Mouse (Mus musculus) layer of hippocampus, adult 6 months (tissue): Measurements from ENCODE around the gene Ctnnbip1. TPM values are rescaled to one million over a fixed set of nuclear protein-coding genes. Genes with fewer than 3 reads are reported as not detected.

Source experiments
- long read RNA-seq, 2 experiments: library from polyadenylated mRNA; unstranded; transcript quantifications; one replicate each; pipeline ENCODE4 v2.0.0; 2019 to 2020
- microRNA-seq: library from miRNA; unstranded; fragments of <30 nt; microRNA quantifications from one replicate; pipeline ENCODE4 v1.2.0, GENCODE M21; 2020
- polyA plus RNA-seq: library from polyadenylated mRNA; unstranded; fragments of <200 nt; fragmentation: Nextera tagmentation; gene quantifications from 2 replicates; pipeline ENCODE4 v1.2.3, GENCODE M21; 2021

Ctnnbip1 gene
- 52.4 and 68.7 TPM in 2 replicates for polyA plus RNA-seq
- long read RNA-seq, experiment 1, transcript Ctnnbip1-201 (5 exons, 2,674 nt) = major isoform, 121 of 134 reads
- long read RNA-seq, experiment 1, partial matches to known transcripts = 1 of 134 reads
- long read RNA-seq, experiment 1, other reads (novel, unspliced or antisense) = 12 of 134 reads
- long read RNA-seq, experiment 2, transcript Ctnnbip1-201 (5 exons, 2,674 nt) = major isoform, 330 of 374 reads
- long read RNA-seq, experiment 2, partial matches to known transcripts = 5 of 374 reads
- long read RNA-seq, experiment 2, other reads (novel, unspliced or antisense) = 39 of 374 reads

GRCm38 (mm10) chr4:149517868-149518340, at the start of gene Ctnnbip1:
TSS of gene Ctnnbip1 (plus strand) at chr4:149518236.

GRCm38 (mm10) chr4:149477078-149477477, 41.0 kb upstream of the Ctnnbip1 start, which contains the start of gene Tmem274:
TSS of gene Tmem274 (plus strand) at chr4:149477378.

DNA sequence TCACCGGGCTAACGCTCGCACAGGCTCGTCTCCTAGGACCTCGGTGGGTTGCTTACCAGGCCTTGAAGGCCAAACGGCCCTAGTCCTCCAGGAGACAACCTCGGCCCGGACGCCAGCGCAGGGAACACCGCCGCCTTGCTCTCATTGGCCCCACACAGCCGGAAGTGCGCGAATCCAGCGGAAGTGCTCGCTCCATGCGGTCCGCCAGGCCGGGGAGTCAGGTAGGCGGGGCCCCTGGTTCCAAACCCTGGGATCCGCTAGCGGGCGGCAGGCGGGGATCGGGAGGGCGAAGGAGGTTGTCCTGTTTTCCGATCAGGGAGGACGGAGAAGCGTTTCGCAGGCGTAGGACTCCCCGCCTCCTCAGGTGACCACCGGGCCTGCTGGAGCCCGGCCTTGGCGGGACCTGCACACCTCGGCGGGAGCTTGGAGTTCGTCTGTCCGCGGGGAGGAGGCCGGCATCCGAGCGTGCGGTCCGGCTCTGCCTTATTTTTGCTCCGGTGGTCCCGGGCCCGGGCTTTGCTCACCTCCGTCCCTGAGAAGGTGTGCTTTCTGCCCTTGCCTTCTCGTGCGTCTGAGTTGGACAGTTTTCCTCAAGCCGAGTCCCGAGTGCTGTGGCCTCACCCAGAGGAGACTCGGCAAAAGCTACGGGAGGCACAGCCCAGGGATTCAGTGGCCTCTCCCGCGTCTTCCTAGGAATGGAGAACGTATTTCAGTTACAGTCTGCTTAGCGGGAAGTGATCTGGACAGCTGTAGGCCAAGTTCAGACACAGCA, 32.8 kb upstream of the Ctnnbip1 start, which contains the start of the genes Nmnat1 and Lzic:
Gene Nmnat1, minus strand, starts transcription at position 150 of the 772 bp plus-strand sequence.
Gene Lzic, plus strand, starts transcription at position 177 of the 772 bp plus-strand sequence.

GRCm38 (mm10) chr4:149586044-149586782, 68.2 kb downstream of the Ctnnbip1 start, which contains the start of gene Clstn1:
TSS of gene Clstn1 (plus strand) at chr4:149586468.

Small RNA genes lying within 50 kb of the gene (microRNA-seq; reads per million reads assigned to microRNA genes)
- 0.86 reads per million for gene Mir5616

Other genes with a start within 250 kb of the Ctnnbip1 start
- 53.2 and 57.3 TPM in 2 replicates for gene Kif1b, start 210.5 kb upstream of the Ctnnbip1 start, polyA plus RNA-seq
- gene Ube4b, start 91.5 kb upstream of the Ctnnbip1 start, polyA plus RNA-seq = 22.1 and 25.7 TPM in 2 replicates
- gene Rbp7, start 63.3 kb upstream of the Ctnnbip1 start, polyA plus RNA-seq = 0.79 TPM in 1 of 2 replicates, not detected in the other
- gene Tmem274, start 40.9 kb upstream of the Ctnnbip1 start, polyA plus RNA-seq = not detected in 2 replicates
- gene Nmnat1, start 33.0 kb upstream of the Ctnnbip1 start, polyA plus RNA-seq = 3.3 and 4.4 TPM in 2 replicates
- 18.3 and 22.7 TPM in 2 replicates for gene Lzic, start 33.0 kb upstream of the Ctnnbip1 start, polyA plus RNA-seq
- 65.3 and 70.3 TPM in 2 replicates for gene Clstn1, start 68.2 kb downstream of the Ctnnbip1 start, polyA plus RNA-seq
- 4.3 and 6.9 TPM in 2 replicates for gene Pik3cd, start 184.3 kb downstream of the Ctnnbip1 start, polyA plus RNA-seq
- 29.2 and 31.0 TPM in 2 replicates for gene Tmem201, start 219.8 kb downstream of the Ctnnbip1 start, polyA plus RNA-seq